Mouse (Mus musculus) testis, postnatal 14 days (tissue): Measurements from ENCODE around the gene Efna2.

Experiments used
- DNase-seq: peaks from one replicate; pipeline ENCODE4 v3.0.0; 2021; ENCODE audit warnings: low spot score

Efna2 gene

GRCm38 (mm10) chr10:80236145-80236825 lies 57.0 kb downstream of the Efna2 start:
- DNase-seq, result no peak

DNA sequence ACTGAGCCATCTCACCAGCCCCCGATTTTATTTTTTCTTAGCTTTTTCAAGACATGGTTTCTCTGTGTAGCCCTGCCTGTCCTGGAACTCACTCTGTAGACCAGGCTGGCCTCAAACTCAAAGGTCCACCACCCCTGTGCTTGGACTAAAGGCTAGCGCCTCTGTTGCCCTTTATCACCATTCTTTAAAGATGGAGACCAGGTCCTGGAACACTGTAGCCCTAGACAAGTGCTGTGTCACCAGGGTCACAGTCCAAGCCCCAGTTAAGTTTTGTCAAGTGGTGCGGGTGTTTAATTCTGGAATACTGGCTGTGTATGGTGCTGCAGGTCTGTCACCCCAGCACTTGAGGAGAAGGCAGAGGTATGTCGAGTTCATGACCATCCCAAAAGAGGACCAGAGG lies 57.7 kb downstream of the Efna2 start:
- DNase-seq, result no peak

GRCm38 (mm10) chr10:80238306-80238705 lies 59.0 kb downstream of the Efna2 start:
- no peak for DNase-seq
